Mouse (Mus musculus) neural tube, embryonic 11.5 days (tissue): ENCODE results near the gene Gm49342. TPM values are rescaled to one million over a fixed set of nuclear protein-coding genes. Genes with fewer than 3 reads are reported as not detected.
"Not testable (repeated sequence)": the region's sequence is repeated elsewhere in the genome, so short reads cannot be mapped to it uniquely, and the experiment has no call there.

Source experiments
- ATAC-seq: fragments of 200-750 bp; cut with Nextera tagmentation; 2 replicates; pipeline ENCODE4 v1.8.0; 2017; ENCODE audit warnings: moderate number of reproducible peaks, mild to moderate bottlenecking, moderate TSS enrichment, moderate library complexity; ENCODE audit not compliant: insufficient read depth, low FRiP score, low TSS enrichment
- DNase-seq: peaks from one replicate; pipeline ENCODE4 v3.0.0-alpha.2; 2015; ENCODE audit warnings: low spot score
- H3K27ac ChIP-seq: fragments of 300-500 bp; sonication (generic); 2 replicates; pipeline ENCODE4 v1.5.1; 2014; ENCODE audit warnings: low read depth, mild to moderate bottlenecking, low read length
- H3K27me3 ChIP-seq: fragments of 300-500 bp; sonication (generic); 2 replicates; pipeline ENCODE4 v1.6.1; 2014; ENCODE audit warnings: mild to moderate bottlenecking, low read length, mixed read lengths; ENCODE audit not compliant: control insufficient read depth, insufficient read depth
- H3K36me3 ChIP-seq: fragments of 300-500 bp; sonication (generic); 2 replicates; pipeline ENCODE4 v1.6.1; 2014; ENCODE audit warnings: mild to moderate bottlenecking, low read length, moderate library complexity, mixed read lengths; ENCODE audit not compliant: control insufficient read depth, insufficient read depth
- H3K4me1 ChIP-seq: fragments of 300-500 bp; sonication (generic); 2 replicates; pipeline ENCODE4 v1.6.1; 2014; ENCODE audit warnings: low read length, mixed read lengths; ENCODE audit not compliant: control insufficient read depth, insufficient read depth
- H3K4me2 ChIP-seq: fragments of 300-500 bp; sonication (generic); 2 replicates; pipeline ENCODE4 v1.6.1; 2014; ENCODE audit warnings: low read depth, mild to moderate bottlenecking, moderate library complexity
- H3K4me3 ChIP-seq: fragments of 300-500 bp; sonication (generic); 2 replicates; pipeline ENCODE4 v1.5.1; 2014; ENCODE audit warnings: low read depth, low read length
- H3K9ac ChIP-seq: fragments of 300-500 bp; sonication (generic); 2 replicates; pipeline ENCODE4 v1.6.1; 2014; ENCODE audit warnings: mild to moderate bottlenecking, low read length
- H3K9me3 ChIP-seq: fragments of 300-500 bp; sonication (generic); 2 replicates; pipeline ENCODE4 v1.6.1; 2016; ENCODE audit warnings: low read length; ENCODE audit not compliant: control insufficient read depth
- WGBS: fragments of 180-500 bp; shearing (Covaris S2); extraction: QIAGEN DNeasy Blood & Tissue Kit; methylation state at CpG from one replicate; pipeline ENCODE4 v1.1.7; 2014; 5-methylcytosine and 5-hydroxymethylcytosine counted together
- polyA plus RNA-seq: library from polyadenylated mRNA; unstranded; fragments of >200 nt; fragmentation: Nextera tagmentation; extraction: Ambion mirVana; gene quantifications from 2 replicates; pipeline ENCODE4 v1.2.1, GENCODE M21; 2014

Gm49342 gene
- polyA plus RNA-seq, 1 experiment from 2014 or later: not detected

DNA sequence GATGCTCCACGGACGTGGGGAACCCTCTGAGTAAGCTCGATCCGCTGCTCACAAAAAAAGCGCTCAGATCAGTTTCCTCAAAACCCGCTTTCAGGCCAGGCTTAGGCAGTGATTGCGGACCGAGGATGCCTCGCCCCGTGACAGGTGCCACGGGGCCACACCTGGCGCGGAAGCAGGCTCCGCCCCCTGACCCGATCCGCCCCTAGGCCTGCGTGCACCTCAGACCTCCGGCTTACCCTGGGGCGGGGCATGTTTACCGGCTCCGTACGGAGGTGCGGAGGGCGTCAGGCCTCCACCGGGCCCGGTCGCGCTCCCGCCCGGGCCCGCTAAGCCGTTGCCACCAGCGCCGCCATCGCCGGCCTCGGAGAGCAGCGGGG lies 14.0 kb upstream of the Gm49342 start:
- Histone ChIP-seq H3K36me3 (peaks cover 13% of the 10 kb centered on the region), H3K4me1 (peaks cover 10% of the 10 kb centered on the region), H3K27ac (peak overlapping the region; percentile 11), H3K4me2 (peak overlapping the region; percentile 87), H3K9me3 (no peaks in the 10 kb centered on the region), H3K9ac (peak overlapping the region; percentile 90), H3K27me3 (no peaks in the 10 kb centered on the region), H3K4me3 (peak overlapping the region; percentile 77)
- peak; percentile 46 for ATAC-seq
- under 1% methylated on average over 38 of the region's 38 CpGs for WGBS
- DNase-seq: no peak

DNA sequence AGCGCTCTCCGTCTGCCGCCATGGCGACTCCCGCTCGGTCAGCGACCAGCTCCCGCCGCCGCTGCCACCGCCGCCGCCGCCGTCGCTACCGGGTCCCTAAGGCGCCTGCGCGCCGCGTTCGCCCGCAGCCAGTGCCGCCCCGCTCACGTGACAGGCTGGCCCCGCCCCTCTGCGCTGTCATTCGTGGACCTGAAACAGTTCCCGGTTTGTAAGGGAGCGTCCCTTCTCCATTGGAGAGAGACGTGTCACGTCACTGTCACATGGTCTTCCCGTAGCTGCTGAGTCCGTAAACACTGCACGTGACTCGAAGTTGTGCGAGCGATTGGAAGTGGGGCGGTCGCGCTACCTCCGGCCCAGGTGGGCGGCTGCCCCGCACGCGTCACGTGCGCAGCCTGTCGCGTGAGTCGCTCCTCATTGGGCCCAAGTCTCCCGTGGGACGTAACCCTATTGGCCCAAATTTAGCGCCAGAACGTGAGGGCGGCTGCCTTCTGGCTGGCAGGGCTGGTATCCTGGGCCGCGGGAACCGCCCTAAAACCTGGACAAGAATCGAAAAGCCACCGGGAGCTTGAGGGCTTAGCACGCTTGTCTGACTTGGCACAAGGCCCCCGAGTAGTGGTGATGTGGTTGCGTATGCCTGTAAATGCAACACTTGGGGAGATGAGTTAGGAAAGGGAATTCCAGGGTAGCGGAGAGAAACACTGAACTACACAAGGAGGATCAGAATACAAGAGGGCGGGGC lies 13.4 kb upstream of the Gm49342 start, which contains the start of the genes Pip4p1 and Pnp:
Gene Pip4p1, minus strand, starts transcription at position 103 of the 739 bp plus-strand sequence.
Gene Pnp, plus strand, starts transcription at position 329 of the 739 bp plus-strand sequence.
- Histone ChIP-seq H3K4me1 (peaks cover 10% of the 10 kb centered on the region), H3K9me3 (no peaks in the 10 kb centered on the region), H3K4me2 (peak within 1 kb of the TSS; percentile 87), H3K9ac (peak within 1 kb of the TSS; percentile 90), H3K36me3 (peaks cover 12% of the 10 kb centered on the region), H3K27ac (peak within 1 kb of the TSS; percentile 81), H3K4me3 (peak within 1 kb of the TSS; percentile 77), H3K27me3 (no peaks in the 10 kb centered on the region)
- peak; percentile 100 for ATAC-seq
- under 1% methylated on average over 68 of the region's 68 CpGs for WGBS
- peak; percentile 97 for DNase-seq

DNA sequence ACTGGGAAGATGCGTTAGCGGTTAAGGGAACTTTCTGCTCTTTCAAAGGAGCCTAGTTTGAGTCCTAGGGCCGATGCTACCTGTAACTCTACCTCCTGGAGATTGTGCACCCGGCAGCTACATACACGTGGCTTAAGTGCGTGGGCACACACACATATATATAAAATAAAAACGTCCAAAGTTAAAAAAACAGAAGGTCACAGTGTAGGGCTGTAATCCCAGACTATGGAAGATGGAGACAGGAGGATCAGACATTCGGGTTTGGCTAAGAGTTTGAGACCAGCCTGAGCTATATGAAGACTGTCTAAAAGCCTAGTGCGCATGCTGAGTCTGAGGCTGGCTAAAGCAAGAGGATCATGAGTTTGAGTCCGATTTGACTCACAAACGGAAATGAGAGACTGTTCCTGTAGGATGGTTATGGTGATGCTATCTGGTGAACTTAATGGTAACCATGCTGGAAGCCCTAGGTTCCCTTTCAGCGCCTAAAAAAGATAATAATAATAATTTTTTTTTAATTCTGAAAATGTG lies 12.8 kb upstream of the Gm49342 start:
- no peak for DNase-seq
- Histone ChIP-seq H3K4me2 (peak overlapping the region; percentile 87), H3K27ac (peak overlapping the region; percentile 81), H3K36me3 (peaks cover 10% of the 10 kb centered on the region), H3K4me1 (peaks cover 10% of the 10 kb centered on the region), H3K4me3 (peak overlapping the region; percentile 77), H3K9ac (peak overlapping the region; percentile 67), H3K27me3 (no peaks in the 10 kb centered on the region), H3K9me3 (no peaks in the 10 kb centered on the region)
- no peak for ATAC-seq
- WGBS: 13% methylated on average over 12 of the region's 12 CpGs

DNA sequence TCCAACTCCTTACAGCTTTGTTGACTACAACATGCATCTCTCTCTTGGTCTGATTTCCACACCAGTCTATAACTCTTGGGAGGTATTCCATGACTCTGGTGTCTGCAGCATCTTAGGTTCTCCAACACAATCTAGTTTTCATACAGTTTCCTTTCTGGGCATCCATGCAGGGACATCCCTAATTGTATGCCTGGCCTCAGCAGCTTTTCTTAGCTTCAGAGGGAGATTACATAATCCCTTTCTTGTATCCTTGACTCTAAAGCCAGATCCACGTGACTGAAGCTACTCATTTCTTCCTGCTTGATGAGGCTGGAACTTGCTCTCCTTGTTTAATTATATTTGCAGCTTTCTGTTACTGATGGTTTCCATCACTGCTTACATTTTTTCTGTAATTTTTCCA lies 7.7 kb upstream of the Gm49342 start:
- Histone ChIP-seq H3K9me3 (no peaks in the 10 kb centered on the region), H3K27ac (no peak overlapping the region), H3K27me3 (no peaks in the 10 kb centered on the region), H3K4me1 (peaks cover 1% of the 10 kb centered on the region; the same call in 1 of the 2 replicates), H3K4me3 (no peak overlapping the region), H3K9ac (no peak overlapping the region), H3K4me2 (no peak overlapping the region), H3K36me3 (no peaks in the 10 kb centered on the region)
- WGBS: 67% methylated on average over 1 of the region's 1 CpGs
- DNase-seq (no peak), ATAC-seq (no peak)

DNA sequence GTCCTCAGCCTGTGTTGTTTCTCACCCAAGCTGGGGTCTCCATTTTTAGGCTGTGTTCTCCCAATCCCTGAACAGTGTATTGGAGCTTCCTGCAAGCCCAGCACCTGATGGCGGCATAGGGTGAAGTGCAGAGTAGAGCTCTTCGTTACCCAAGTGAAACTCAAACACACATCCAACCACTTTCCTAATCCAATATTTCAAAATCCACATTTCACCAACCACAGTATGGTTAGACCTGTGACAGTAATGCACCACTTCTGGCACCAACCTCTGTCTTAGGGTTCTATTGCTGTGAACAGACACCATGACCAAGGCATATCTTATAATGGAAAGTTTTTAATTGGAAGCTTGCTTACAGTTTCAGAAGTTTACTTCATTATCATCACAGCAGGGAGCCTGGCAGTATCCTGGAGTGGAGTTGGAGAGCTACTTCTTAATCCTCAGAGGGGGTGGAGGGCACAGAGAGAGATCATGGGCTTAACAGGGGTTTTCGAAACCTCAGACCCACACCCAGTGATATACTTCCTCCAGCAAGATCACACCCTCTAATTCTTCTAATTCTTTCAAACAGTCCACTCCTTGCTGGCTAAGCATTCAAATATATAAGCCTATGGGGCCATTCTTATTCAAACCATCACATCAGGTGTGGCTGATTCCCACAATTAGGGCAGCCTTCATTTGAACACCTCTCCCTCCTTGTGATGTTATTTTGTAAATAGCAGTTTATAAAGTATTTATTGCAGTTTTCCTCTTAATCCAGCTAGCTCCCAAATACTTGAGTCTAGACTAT lies 6.0 kb upstream of the Gm49342 start:
- Histone ChIP-seq H3K4me3 (no peak overlapping the region), H3K9me3 (no peaks in the 10 kb centered on the region), H3K4me1 (no peaks in the 10 kb centered on the region), H3K36me3 (no peaks in the 10 kb centered on the region), H3K27me3 (no peaks in the 10 kb centered on the region), H3K9ac (no peak overlapping the region), H3K4me2 (no peak overlapping the region), H3K27ac (no peak overlapping the region)
- 88% methylated on average over 3 of the region's 3 CpGs for WGBS
- ATAC-seq: no peak
- no peak for DNase-seq

DNA sequence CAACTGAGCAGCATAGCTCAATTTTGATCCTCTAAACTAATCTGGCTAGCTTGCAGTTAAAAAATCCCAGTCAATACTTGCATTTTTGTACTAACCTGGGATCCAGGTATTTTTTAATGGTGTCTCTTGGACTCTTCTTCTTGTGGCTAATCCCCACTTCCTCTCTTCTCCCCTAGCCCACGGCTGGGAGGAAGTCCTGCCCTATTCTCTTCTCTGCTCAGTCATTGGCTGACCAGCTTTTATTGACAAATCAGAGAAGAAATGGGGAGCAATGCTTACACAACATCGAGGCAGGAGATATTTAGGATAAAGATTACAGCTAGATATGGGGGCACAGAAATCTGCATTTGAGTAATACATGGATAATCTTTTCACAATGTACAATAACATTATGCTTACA lies 5.4 kb upstream of the Gm49342 start:
- no peak overlapping the region for H3K9ac ChIP-seq
- H3K9me3 ChIP-seq: no peaks in the 10 kb centered on the region
- DNase-seq (no peak), ATAC-seq (no peak)
- no peaks in the 10 kb centered on the region for H3K4me1 ChIP-seq
- H3K27ac ChIP-seq: no peak overlapping the region
- H3K36me3 ChIP-seq: no peaks in the 10 kb centered on the region
- no peaks in the 10 kb centered on the region for H3K27me3 ChIP-seq
- H3K4me3 ChIP-seq: no peak overlapping the region
- no peak overlapping the region for H3K4me2 ChIP-seq
- WGBS: 35% methylated on average over 2 of the region's 2 CpGs

DNA sequence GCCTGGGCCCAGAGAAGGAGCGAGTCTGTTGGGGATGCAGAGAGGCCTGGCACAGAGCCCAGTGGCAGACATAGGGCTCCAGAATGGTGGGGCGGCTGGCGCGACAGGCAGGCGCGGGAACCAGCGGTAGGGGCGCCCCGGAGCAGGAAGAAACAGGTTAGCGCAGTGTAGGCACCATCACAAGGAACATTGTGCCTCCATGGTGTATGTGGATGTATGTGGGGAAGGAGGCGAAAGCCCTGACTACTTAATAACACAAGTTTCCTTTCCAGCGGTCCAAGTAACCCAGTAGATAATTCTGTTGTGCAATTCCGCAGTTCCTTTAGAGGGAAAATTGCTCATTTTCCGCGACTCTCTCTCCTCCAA lies 334 bp downstream of the Gm49342 start:
- H3K27me3 ChIP-seq, H3K9me3 ChIP-seq, DNase-seq, H3K4me1 ChIP-seq, H3K36me3 ChIP-seq: not testable (repeated sequence)
- Histone ChIP-seq H3K4me2 (peak overlapping the region; percentile 52), H3K27ac (peak overlapping the region; percentile 76), H3K9ac (peak overlapping the region; percentile 57), H3K4me3 (peak overlapping the region; percentile 38)
- WGBS: under 1% methylated on average over 14 of the region's 15 CpGs
- ATAC-seq: peak; percentile 97

DNA sequence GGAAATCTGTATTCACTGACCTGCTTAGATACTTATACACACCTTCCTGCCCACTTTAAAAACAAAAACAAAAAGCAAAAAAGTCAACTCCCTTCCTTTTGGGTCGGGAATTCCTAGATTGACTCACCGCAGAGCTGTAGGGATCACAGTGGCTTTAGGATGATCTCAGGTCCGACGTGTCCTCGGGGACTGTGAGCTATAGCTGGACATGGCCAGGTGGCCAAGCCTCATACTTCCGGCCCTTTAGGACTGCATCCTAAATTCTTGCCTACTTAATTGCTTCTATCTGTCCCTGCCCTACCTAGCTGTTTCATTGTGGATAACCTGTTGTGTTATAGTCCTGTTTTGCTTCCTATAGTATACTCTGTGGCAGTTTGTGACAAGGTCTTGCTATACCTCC lies 764 bp downstream of the Gm49342 start:
- not testable (repeated sequence) for H3K4me1 ChIP-seq, H3K36me3 ChIP-seq, DNase-seq, H3K9me3 ChIP-seq, H3K27me3 ChIP-seq
- H3K27ac ChIP-seq: peak overlapping the region; percentile 53; the same call in 1 of the 2 replicates
- peak overlapping the region; percentile 38 for H3K4me3 ChIP-seq
- ATAC-seq: 0 out of 2 replicates have a peak, but pooled peaks have one; percentile 25
- H3K4me2 ChIP-seq: peak overlapping the region; percentile 52
- WGBS: 8% methylated on average over 6 of the region's 6 CpGs
- H3K9ac ChIP-seq: peak overlapping the region; percentile 57
